Mouse (Mus musculus): ENCODE results near the gene Gm45234. TPM values are rescaled to one million over a fixed set of nuclear protein-coding genes. Genes with fewer than 3 reads are reported as not detected.
"Not testable (repeated sequence)": the region's sequence is repeated elsewhere in the genome, so short reads cannot be mapped to it uniquely, and the experiment has no call there.

Gm45234 gene
- polyA plus RNA-seq (2015; fragmentation: Nextera tagmentation; extraction: Ambion mirVana), result not detected in 2 replicates

DNA sequence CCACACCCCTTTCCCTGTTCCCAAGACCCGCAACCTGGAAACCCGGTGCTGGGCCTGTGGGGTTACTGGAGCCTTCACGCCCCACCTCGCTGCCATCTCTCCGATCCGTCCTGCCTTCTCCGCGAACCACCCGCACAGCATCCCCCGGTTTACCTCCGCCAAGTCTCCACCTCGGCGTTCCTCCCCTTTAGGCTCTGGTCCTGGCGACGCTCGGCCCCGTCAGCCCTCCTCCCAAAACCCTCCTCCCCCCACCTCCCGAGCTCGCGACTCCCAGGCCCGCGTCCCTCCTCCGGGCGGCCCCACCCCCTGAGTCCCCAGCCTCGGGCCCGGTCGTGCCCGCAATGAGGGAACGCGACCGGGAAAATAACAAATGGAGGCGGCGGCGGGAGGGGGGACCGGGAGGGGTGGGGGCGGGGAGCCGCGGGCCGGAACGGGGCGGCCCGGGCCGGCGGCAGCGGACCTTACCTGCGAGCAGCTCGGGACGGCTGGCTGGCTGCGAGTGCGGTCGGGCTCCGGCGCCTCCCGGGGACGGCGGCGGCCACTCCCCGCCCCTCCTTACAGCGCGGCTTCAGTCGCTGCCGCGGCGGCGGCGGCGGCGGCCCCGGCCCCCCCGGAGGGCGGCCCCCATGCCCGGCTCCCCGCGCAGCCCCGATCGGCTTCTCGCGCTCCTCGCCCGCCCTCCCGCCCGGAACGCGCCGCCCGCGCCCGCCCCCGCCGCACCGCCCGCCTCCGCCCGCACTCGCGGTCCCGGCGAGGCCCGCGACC lies at the start of gene Gm45234, which contains the start of gene Atn1:
Gene Gm45234 (minus strand): TSS at position 191 of the 765 bp plus-strand sequence.
Gene Atn1 (minus strand): TSS at position 694 of the 765 bp plus-strand sequence.
- peak; percentile 57 for ATAC-seq (ENCODE audit: low FRiP score, low read depth)
- H3K4me3 ChIP-seq, result peak within 1 kb of the TSS; percentile 87

DNA sequence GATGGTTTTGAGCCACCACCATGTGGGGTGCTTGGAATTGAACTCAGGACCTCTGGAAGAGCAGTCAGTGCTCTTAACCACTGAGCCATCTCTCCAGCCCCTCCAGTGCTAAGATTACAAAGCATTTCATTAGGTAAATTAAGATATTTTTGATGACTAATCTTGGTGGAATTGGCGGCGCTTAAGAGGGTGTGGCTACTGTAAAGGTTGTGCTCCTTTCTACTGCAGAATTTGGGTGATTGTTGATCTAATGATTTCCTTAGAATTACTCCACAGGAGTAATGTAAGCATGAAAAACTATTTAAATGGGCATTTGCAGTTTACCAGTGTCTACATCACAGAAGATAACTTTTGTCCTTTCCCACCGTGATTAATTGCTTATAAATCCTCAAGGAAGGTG lies 48.5 kb upstream of the Gm45234 start:
- Histone ChIP-seq H3K27me3 (no peaks in the 10 kb centered on the region), H3K36me3 (no peaks in the 10 kb centered on the region), H3K4me3 (no peak overlapping the region), H3K9ac (no peak overlapping the region), H3K27ac (replicated peaks) (no peak overlapping the region), H3K4me2 (no peak overlapping the region), H3K9me3 (no peaks in the 10 kb centered on the region), H3K4me1 (replicated peaks) (peaks cover 32% of the 10 kb centered on the region)
- ATAC-seq (ENCODE audit: low FRiP score, low read depth), result no peak
- 92% methylated on average over 3 of the region's 3 CpGs for WGBS

More for the DNA sequence above, at the start of gene Gm45234, which contains the start of gene Atn1:
- Histone ChIP-seq H3K4me2 (peak within 1 kb of the TSS; percentile 88), H3K9me3 (no peaks in the 10 kb centered on the region), H3K27me3 (no peaks in the 10 kb centered on the region), H3K9ac (peak within 1 kb of the TSS; percentile 88), H3K27ac (replicated peaks) (peak within 1 kb of the TSS; percentile 98), H3K4me1 (replicated peaks) (peaks cover 56% of the 10 kb centered on the region), H3K36me3 (no peaks in the 10 kb centered on the region)
- under 1% methylated on average over 68 of the region's 100 CpGs for WGBS

DNA sequence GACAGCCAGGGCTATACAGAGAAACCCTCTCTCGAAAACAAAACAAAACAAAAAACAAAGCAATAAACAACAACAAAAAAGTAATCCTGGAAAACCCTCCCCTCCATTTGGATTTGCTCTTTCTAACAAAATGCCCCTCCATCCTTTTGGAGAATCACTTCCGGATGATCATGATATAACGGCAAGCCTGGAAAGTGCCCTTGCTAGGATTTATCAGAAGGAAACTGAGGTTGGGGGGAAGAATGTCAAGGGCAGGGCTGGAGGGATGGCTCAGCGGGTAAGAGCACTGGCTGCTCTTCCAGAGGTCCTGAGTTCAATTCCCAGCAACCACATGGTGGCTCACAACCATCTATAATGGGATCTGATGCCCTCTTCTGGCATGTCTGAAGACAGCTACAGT lies 47.9 kb upstream of the Gm45234 start:
- not testable (repeated sequence) for ATAC-seq (ENCODE audit: low FRiP score, low read depth); H3K9ac ChIP-seq; H3K9me3 ChIP-seq; H3K27me3 ChIP-seq; H3K36me3 ChIP-seq; H3K27ac ChIP-seq (replicated peaks); H3K4me2 ChIP-seq; H3K4me3 ChIP-seq
- WGBS, result 93% methylated on average over 4 of the region's 4 CpGs
- peaks cover 25% of the 10 kb centered on the region for H3K4me1 ChIP-seq (replicated peaks)

DNA sequence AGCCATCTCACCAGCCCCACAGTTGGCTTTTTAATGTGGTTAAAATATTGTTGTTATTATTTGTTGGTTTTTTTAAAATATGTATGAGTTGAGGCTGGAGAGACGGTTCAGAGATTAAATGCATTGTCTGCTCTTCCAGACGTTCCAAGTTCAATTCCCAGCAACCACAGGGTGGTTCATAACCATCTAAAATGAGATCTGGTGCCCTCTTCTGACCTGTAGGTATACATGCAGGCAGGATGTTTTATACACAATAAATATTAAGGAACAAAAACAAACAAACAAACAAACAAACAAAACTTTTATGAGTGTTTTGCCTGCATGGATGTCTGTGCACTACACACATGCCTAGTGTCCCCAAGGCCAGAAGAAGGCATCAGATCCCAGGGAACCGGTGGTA lies 47.2 kb upstream of the Gm45234 start:
- Histone ChIP-seq H3K4me3 (no peak overlapping the region), H3K9me3 (no peaks in the 10 kb centered on the region), H3K4me2 (no peak overlapping the region), H3K9ac (no peak overlapping the region), H3K27me3 (no peaks in the 10 kb centered on the region), H3K4me1 (replicated peaks) (peaks cover 19% of the 10 kb centered on the region), H3K27ac (replicated peaks) (no peak overlapping the region), H3K36me3 (no peaks in the 10 kb centered on the region)
- WGBS, result 80% methylated on average over 3 of the region's 3 CpGs
- ATAC-seq (ENCODE audit: low FRiP score, low read depth), result no peak

DNA sequence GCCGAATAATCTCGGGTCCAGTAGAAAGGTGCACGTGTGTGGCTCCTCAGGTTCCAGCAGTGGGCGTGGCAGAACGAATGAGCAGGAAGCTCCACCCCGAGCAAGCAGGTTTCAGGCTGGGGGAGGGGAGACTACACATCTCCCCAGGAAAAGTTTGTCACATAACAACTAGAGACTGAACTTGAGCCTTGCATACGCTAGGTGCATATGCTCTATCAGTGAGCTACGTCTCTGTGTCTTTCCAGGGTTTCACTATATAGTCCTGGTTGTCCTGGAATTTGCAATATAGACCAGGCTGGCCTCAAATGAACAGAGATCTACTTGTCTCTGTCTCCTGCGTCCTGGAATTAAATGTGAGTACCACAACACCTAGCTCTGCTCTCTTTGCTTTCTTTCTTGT lies 46.6 kb upstream of the Gm45234 start:
- not testable (repeated sequence) for H3K9me3 ChIP-seq; H3K27me3 ChIP-seq; H3K4me3 ChIP-seq; H3K4me2 ChIP-seq; H3K9ac ChIP-seq; ATAC-seq (ENCODE audit: low FRiP score, low read depth); H3K27ac ChIP-seq (replicated peaks); H3K36me3 ChIP-seq
- peaks cover 17% of the 10 kb centered on the region for H3K4me1 ChIP-seq (replicated peaks)
- 17% methylated on average over 6 of the region's 9 CpGs for WGBS

DNA sequence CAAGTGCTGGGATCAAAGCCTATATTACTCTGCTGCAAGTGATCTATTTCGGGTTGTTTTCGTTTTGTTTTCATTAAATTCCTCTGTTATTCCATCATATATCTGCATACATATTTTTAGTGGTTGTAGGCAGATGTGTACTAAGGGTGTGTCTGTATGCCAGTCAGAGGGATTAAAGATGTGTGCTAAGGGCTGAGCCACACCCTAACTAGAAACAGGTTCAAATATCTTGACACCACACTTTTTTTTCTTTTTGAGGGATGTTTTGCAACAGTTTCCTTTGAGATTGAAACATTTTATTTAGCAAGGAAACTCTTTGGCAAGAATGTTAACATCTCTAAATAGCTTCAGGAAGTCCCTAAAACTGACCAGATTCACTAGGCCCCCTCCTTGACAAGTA lies 40.4 kb upstream of the Gm45234 start:
- Histone ChIP-seq H3K36me3 (no peaks in the 10 kb centered on the region), H3K27ac (replicated peaks) (no peak overlapping the region), H3K4me2 (no peak overlapping the region), H3K4me3 (no peak overlapping the region), H3K9me3 (no peaks in the 10 kb centered on the region), H3K27me3 (no peaks in the 10 kb centered on the region), H3K9ac (no peak overlapping the region), H3K4me1 (replicated peaks) (no peaks in the 10 kb centered on the region)
- ATAC-seq (ENCODE audit: low FRiP score, low read depth), result no peak
- 79% methylated on average over 2 of the region's 2 CpGs for WGBS

DNA sequence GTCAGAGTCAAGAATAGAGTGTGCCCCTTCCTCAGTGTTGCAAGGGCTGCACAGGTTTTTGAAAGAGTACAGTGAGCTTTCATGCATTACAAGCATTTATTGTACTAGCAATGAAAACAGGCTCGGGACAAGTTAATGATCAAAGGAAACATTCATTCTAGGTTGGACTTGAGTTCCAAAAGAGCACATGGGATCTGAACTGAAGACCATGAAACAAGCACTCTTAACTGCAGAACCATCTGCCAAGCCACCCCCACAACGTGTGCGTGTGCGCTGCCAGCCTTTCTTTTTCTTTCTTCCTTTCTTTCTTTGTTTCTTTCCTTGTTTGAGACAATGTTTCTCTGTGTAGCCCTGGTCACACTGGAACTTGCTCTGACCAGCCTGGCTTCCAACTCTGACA lies 40.0 kb upstream of the Gm45234 start:
- ATAC-seq (ENCODE audit: low FRiP score, low read depth), result no peak
- Histone ChIP-seq H3K9ac (no peak overlapping the region), H3K9me3 (no peaks in the 10 kb centered on the region), H3K4me1 (replicated peaks) (no peaks in the 10 kb centered on the region), H3K4me2 (no peak overlapping the region), H3K4me3 (no peak overlapping the region), H3K36me3 (no peaks in the 10 kb centered on the region), H3K27me3 (no peaks in the 10 kb centered on the region), H3K27ac (replicated peaks) (no peak overlapping the region)
- WGBS, result 56% methylated on average over 4 of the region's 4 CpGs

DNA sequence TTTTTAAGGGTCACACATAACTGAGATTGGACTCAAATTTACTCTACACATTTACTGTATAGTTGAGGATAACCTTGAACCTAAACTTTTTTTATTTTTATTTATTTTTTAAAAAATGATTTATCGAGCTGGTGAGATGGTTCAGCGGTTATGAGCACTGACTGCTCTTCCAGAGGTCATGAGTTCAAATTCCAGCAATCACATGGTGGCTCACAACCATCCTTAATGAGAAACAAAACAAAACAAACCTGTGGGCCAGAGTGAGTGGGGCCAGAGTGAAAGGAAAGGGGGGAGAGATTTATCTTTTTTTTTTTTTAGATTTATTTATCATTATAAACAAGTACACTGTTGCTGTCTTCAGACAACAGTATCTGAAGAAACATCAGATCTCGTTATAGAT lies 36.1 kb upstream of the Gm45234 start:
- no peaks in the 10 kb centered on the region for H3K4me1 ChIP-seq (replicated peaks)
- H3K36me3 ChIP-seq, result no peaks in the 10 kb centered on the region
- H3K4me3 ChIP-seq, result no peak overlapping the region
- no peak overlapping the region for H3K4me2 ChIP-seq
- H3K27me3 ChIP-seq, result no peaks in the 10 kb centered on the region
- no peak overlapping the region for H3K27ac ChIP-seq (replicated peaks)
- no peak for ATAC-seq (ENCODE audit: low FRiP score, low read depth)
- no peak overlapping the region for H3K9ac ChIP-seq
- H3K9me3 ChIP-seq, result no peaks in the 10 kb centered on the region
- WGBS, result 91% methylated on average over 3 of the region's 3 CpGs

DNA sequence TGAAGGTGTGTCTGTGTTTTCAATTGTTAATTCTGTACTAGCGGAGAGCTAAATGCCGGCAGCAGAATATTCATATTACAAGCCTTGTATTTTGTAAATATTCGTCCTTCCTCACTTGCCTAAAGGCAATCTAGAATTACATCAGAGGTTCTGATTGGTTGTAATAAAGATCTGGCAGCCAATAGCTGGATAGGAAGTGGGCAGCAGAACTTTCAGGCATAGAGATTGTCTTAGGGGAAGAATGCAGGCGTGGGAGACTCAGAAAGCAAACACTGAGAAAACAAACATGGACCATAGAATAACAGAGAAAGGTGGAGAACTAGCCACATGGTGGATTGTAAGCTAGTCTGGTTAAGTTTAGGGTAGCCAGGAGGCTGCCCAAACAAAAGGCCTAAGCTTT lies 34.3 kb upstream of the Gm45234 start:
- Histone ChIP-seq H3K4me2 (no peak overlapping the region), H3K36me3 (no peaks in the 10 kb centered on the region), H3K27ac (replicated peaks) (no peak overlapping the region), H3K27me3 (no peaks in the 10 kb centered on the region), H3K9ac (no peak overlapping the region), H3K4me1 (replicated peaks) (no peaks in the 10 kb centered on the region), H3K4me3 (no peak overlapping the region), H3K9me3 (no peaks in the 10 kb centered on the region)
- no peak for ATAC-seq (ENCODE audit: low FRiP score, low read depth)
- WGBS, result 66% methylated on average over 4 of the region's 4 CpGs

DNA sequence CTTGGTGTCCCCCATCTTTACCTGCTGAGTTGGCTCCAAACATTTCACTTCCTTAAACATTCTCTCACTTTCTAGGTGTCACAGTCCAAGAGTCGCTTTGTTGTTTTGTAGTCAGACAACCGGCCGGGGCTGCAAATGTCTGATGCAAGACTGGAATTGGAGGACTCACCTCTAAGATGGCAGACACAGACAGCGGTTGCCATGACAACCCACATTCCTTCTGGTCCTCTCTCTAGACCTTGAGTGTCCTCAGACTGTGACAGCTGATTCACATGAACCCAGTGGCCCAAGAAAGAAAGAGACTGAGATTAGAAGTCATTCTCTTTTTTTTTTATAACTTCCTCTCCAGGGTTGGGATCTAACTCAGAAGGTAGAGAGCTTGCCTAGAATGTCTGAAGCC lies 33.7 kb upstream of the Gm45234 start:
- H3K36me3 ChIP-seq, result no peaks in the 10 kb centered on the region
- H3K27ac ChIP-seq (replicated peaks), result no peak overlapping the region
- ATAC-seq (ENCODE audit: low FRiP score, low read depth), result no peak
- no peak overlapping the region for H3K4me3 ChIP-seq
- WGBS, result 82% methylated on average over 4 of the region's 4 CpGs
- no peaks in the 10 kb centered on the region for H3K9me3 ChIP-seq
- H3K4me1 ChIP-seq (replicated peaks), result no peaks in the 10 kb centered on the region
- H3K9ac ChIP-seq, result no peak overlapping the region
- H3K4me2 ChIP-seq, result no peak overlapping the region
- H3K27me3 ChIP-seq, result no peaks in the 10 kb centered on the region

DNA sequence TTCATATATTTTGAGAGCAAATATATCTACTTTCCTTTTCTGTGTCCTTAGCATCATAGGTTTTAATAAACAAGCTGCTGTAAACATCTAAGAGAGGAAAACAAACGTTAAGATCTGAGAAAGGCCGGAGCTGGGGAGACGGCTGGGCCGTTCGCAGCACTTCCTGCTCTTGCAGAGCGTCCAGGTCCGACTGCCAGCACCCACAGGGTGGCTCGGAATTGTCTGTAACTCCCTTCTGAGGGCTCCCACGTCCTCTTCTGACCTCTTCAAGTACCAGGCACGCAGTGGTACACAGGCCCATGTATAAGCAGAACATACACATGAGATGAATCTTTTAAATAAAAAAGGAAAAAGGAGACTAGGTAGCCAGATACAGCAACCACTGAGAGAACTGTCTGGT lies 31.9 kb upstream of the Gm45234 start:
- Histone ChIP-seq H3K4me3 (no peak overlapping the region), H3K9me3 (no peaks in the 10 kb centered on the region), H3K27ac (replicated peaks) (no peak overlapping the region), H3K36me3 (no peaks in the 10 kb centered on the region), H3K27me3 (no peaks in the 10 kb centered on the region), H3K4me1 (replicated peaks) (no peaks in the 10 kb centered on the region), H3K9ac (no peak overlapping the region), H3K4me2 (no peak overlapping the region)
- WGBS, result 77% methylated on average over 10 of the region's 10 CpGs
- no peak for ATAC-seq (ENCODE audit: low FRiP score, low read depth)

DNA sequence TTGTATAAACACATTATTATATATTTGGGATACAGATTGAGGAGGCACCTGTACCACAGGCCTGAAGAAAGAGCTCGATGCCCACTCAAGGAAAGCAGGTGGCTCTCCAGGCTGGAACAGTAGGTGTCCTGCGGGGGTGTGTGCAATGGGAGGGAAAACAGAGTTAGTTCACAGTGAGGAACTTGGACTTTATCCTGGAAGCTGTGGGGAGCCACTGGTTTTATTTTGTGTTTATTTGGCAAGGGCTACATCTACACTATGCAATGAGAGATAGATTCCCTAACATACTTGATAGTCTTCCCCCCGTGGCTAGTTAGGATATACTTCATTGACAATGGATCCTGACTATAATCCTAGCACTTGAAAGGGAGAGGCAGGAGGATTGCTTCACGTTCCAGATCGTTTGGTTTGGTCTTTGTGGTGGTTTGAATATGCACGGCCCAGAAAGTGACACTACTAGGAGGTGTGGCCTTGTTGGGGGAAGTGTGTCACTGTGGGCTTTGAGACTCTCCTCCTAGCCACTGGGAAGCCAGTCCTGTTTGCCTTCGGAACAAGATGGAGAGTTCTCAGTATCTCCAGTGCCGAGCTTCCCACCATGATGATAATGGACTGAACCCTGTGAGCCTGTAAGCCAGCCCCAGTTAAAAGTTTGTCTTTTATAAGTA lies 31.1 kb upstream of the Gm45234 start:
- H3K9ac ChIP-seq, result no peak overlapping the region
- WGBS, result 51% methylated on average over 8 of the region's 8 CpGs
- H3K36me3 ChIP-seq, result no peaks in the 10 kb centered on the region
- no peak overlapping the region for H3K4me3 ChIP-seq
- no peaks in the 10 kb centered on the region for H3K9me3 ChIP-seq
- H3K4me2 ChIP-seq, result no peak overlapping the region
- H3K4me1 ChIP-seq (replicated peaks), result no peaks in the 10 kb centered on the region
- H3K27me3 ChIP-seq, result no peaks in the 10 kb centered on the region
- H3K27ac ChIP-seq (replicated peaks), result no peak overlapping the region
- ATAC-seq (ENCODE audit: low FRiP score, low read depth), result no peak
